Mouse (Mus musculus): Measurements from ENCODE around the gene LTO1. TPM values are rescaled to one million over a fixed set of nuclear protein-coding genes. Genes with fewer than 3 reads are reported as not detected.

The LTO1 gene
- total RNA-seq, 2 experiments from 2014 or later: 13.3 to 20.8 TPM

Other genes with a start within 250 kb of the LTO1 start
- not detected in 2 replicates for gene Ano1, start 163.1 kb upstream of the LTO1 start, total RNA-seq (2014; fragmentation: Nextera tagmentation)
- gene Ano1, start 163.1 kb upstream of the LTO1 start, total RNA-seq (2017): not detected in 2 replicates
- gene Fgf3, start 77.0 kb upstream of the LTO1 start, total RNA-seq (2014; fragmentation: Nextera tagmentation): 1.5 and 9.8 TPM in 2 replicates
- gene Fgf3, start 77.0 kb upstream of the LTO1 start, total RNA-seq (2017): 0.82 and 2.2 TPM in 2 replicates
- not detected in 2 replicates for gene Fgf4, start 67.7 kb upstream of the LTO1 start, total RNA-seq (2014; fragmentation: Nextera tagmentation)
- gene Fgf4, start 67.7 kb upstream of the LTO1 start, total RNA-seq (2017): not detected in 2 replicates
- not detected in 2 replicates for gene Fgf15, start 18.6 kb upstream of the LTO1 start, total RNA-seq (2014; fragmentation: Nextera tagmentation)
- 0.09 TPM in 1 of 2 replicates, not detected in the other for gene Fgf15, start 18.6 kb upstream of the LTO1 start, total RNA-seq (2017)
- gene Ccnd1, start 24.8 kb downstream of the LTO1 start, total RNA-seq (2014; fragmentation: Nextera tagmentation): 6.0 and 10.6 TPM in 2 replicates
- 6.2 and 8.9 TPM in 2 replicates for gene Ccnd1, start 24.8 kb downstream of the LTO1 start, total RNA-seq (2017)

Data from granulocyte monocyte progenitor cell, adult 5-6 weeks (primary cell).